Comparison of ENCODE assay signal across 23 mouse cellular contexts in the genomic region with DNA sequence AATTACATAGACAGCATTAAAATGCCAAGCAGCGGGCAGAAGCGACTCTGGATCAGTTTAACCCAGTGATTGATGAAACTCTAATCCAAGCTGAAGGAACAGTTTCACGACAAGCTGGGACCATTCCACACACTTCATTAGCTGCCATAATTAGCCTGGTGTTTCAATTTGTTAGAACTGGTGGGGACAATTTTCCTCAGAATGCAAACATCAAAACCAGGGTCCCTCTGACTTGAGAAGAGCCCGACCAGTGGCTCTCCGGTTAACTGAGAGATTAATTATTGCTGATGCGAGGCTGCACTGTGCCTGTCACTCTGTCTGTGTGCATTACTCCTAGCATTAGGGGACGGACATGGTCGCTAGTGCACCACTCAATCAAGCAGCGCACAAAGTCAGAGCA.
DNase-seq lines count a peak whose midpoint lies in the region; ATAC-seq and TF ChIP-seq lines count a peak whose summit lies in the region.
"Had no signal": no experiment of that assay in that cellular context is flagged by ENCODE, and none has a peak within 500 bp of the region (broad histone marks: within the 10 kb centered on the region; RNA-seq: fewer than 3 reads in every experiment).

No protein-coding gene starts in this region.

- no peaks in the 10 kb centered on the region for H3K36me3 ChIP-seq in intestine, embryonic 14.5 days (ENCODE audit: control insufficient read depth, insufficient read depth, low read length)
- H3K36me3 ChIP-seq in intestine, embryonic 15.5 days = no peaks in the 10 kb centered on the region
- no peaks in the 10 kb centered on the region for H3K36me3 ChIP-seq in forebrain, embryonic 13.5 days (ENCODE audit: poor library complexity, severe bottlenecking)
- H3K36me3 ChIP-seq in hindbrain, embryonic 10.5 days = no peaks in the 10 kb centered on the region
- H3K36me3 ChIP-seq: embryonic facial prominence, embryonic 12.5 days; liver, embryonic 13.5 days; stomach, embryonic 15.5 days had no signal

- H3K4me2 ChIP-seq in intestine, embryonic 14.5 days (ENCODE audit: low read length) = no peak overlapping the region
- no peak overlapping the region for H3K4me2 ChIP-seq in intestine, embryonic 15.5 days (replicated peaks)
- peak overlapping the region; percentile 4 for H3K4me2 ChIP-seq in forebrain, embryonic 13.5 days
- H3K4me2 ChIP-seq: embryonic facial prominence, embryonic 12.5 days; liver, embryonic 13.5 days; stomach, embryonic 15.5 days had no signal

- H3K9me3 ChIP-seq in intestine, embryonic 14.5 days (ENCODE audit: control insufficient read depth, low read length) = no peaks in the 10 kb centered on the region
- H3K9me3 ChIP-seq in intestine, embryonic 15.5 days = 0 out of 2 replicates have a peak, but pooled peaks cover 4% of the 10 kb centered on the region
- H3K9me3 ChIP-seq in forebrain, embryonic 13.5 days (replicated peaks) = no peaks in the 10 kb centered on the region
- no peaks in the 10 kb centered on the region for H3K9me3 ChIP-seq in hindbrain, embryonic 10.5 days
- H3K9me3 ChIP-seq: embryonic facial prominence, embryonic 12.5 days; liver, embryonic 13.5 days; stomach, embryonic 15.5 days had no signal

- no peak overlapping the region for H3K4me3 ChIP-seq in intestine, embryonic 14.5 days (ENCODE audit: low read depth, low read length)
- H3K4me3 ChIP-seq in intestine, embryonic 15.5 days (replicated peaks) = no peak overlapping the region
- H3K4me3 ChIP-seq in forebrain, embryonic 13.5 days = no peak overlapping the region
- no peak overlapping the region for H3K4me3 ChIP-seq in hindbrain, embryonic 10.5 days
- H3K4me3 ChIP-seq in left cerebral cortex, adult 2 months = no peak overlapping the region
- H3K4me3 ChIP-seq: embryonic facial prominence, embryonic 12.5 days; liver, embryonic 13.5 days; megakaryocyte, embryonic 14.5 days; stomach, embryonic 15.5 days had no signal

- no peak overlapping the region for H3K9ac ChIP-seq in intestine, embryonic 14.5 days (ENCODE audit: low read length)
- H3K9ac ChIP-seq in intestine, embryonic 15.5 days = no peak overlapping the region
- H3K9ac ChIP-seq in forebrain, embryonic 13.5 days = no peak overlapping the region
- H3K9ac ChIP-seq: embryonic facial prominence, embryonic 12.5 days; liver, embryonic 13.5 days; stomach, embryonic 15.5 days had no signal

- no peak for ATAC-seq in intestine, embryonic 14.5 days (replicated peaks; ENCODE audit: low FRiP score, low TSS enrichment, low read depth)
- ATAC-seq in intestine, embryonic 15.5 days = no peak
- ATAC-seq in forebrain, embryonic 13.5 days = peak; percentile 63; the same call in 1 of the 2 replicates
- ATAC-seq: CD4-positive, CD25-positive, alpha-beta regulatory T cell, adult 4 months; intestine, embryonic 16.5 days; lung, postnatal 0 days had no signal

- intact Hi-C loops in left cerebral cortex, adult 2 months (cut with DNase I) = no loop called here

- WGBS in intestine, embryonic 14.5 days = 53% methylated on average over 9 of the region's 9 CpGs
- 58% methylated on average over 9 of the region's 9 CpGs for WGBS in intestine, embryonic 15.5 days
- WGBS in forebrain, embryonic 13.5 days = 18% methylated on average over 9 of the region's 9 CpGs
- 57% methylated on average over 9 of the region's 9 CpGs for WGBS in hindbrain, embryonic 10.5 days

- no peaks in the 10 kb centered on the region for H3K4me1 ChIP-seq in intestine, embryonic 14.5 days (replicated peaks; ENCODE audit: control insufficient read depth, insufficient read depth, low read length)
- H3K4me1 ChIP-seq in intestine, embryonic 15.5 days (replicated peaks) = no peaks in the 10 kb centered on the region
- H3K4me1 ChIP-seq in forebrain, embryonic 13.5 days = peaks cover 18% of the 10 kb centered on the region
- H3K4me1 ChIP-seq in hindbrain, embryonic 10.5 days (replicated peaks) = peaks cover 22% of the 10 kb centered on the region
- H3K4me1 ChIP-seq: embryonic facial prominence, embryonic 12.5 days; liver, embryonic 13.5 days; megakaryocyte, embryonic 14.5 days; stomach, embryonic 15.5 days had no signal

- no peaks in the 10 kb centered on the region for H3K27me3 ChIP-seq in intestine, embryonic 14.5 days (replicated peaks; ENCODE audit: control insufficient read depth, insufficient read depth, low read length)
- H3K27me3 ChIP-seq in intestine, embryonic 15.5 days (replicated peaks) = no peaks in the 10 kb centered on the region
- H3K27me3 ChIP-seq in forebrain, embryonic 13.5 days = no peaks in the 10 kb centered on the region
- no peaks in the 10 kb centered on the region for H3K27me3 ChIP-seq in hindbrain, embryonic 10.5 days (ENCODE audit: insufficient read depth, poor library complexity, severe bottlenecking)
- H3K27me3 ChIP-seq: embryonic facial prominence, embryonic 12.5 days; liver, embryonic 13.5 days; megakaryocyte, embryonic 14.5 days; stomach, embryonic 15.5 days had no signal

- peak; percentile 27 for DNase-seq in intestine, embryonic 14.5 days (ENCODE audit: low spot score)
- DNase-seq in hindbrain, embryonic 10.5 days (ENCODE audit: low spot score) = peak; percentile 5
- peak; percentile 16 for DNase-seq in neural tube, embryonic 10.5 days (ENCODE audit: extremely low spot score, low spot score)
- no peak for DNase-seq in testis, postnatal 10 days (ENCODE audit: low spot score)
- DNase-seq in thymus, adult 18-20 months = no peak
- DNase-seq in left cerebral cortex, adult 2 months (ENCODE audit: extremely low spot score in 1 of 2, low spot score in 2 of 2) = no peak
- DNase-seq: adrenal gland, adult 2 months; cerebellum, adult 2 months; gastrocnemius, postnatal 14 days; heart, postnatal 10 days; kidney, postnatal 14 days; layer of hippocampus, adult 9-11 months; liver, embryonic 13.5 days; spleen, adult 18-20 months; thymus, postnatal 36 days had no signal

- no peak overlapping the region for H3K27ac ChIP-seq in intestine, embryonic 14.5 days (ENCODE audit: low read depth)
- no peak overlapping the region for H3K27ac ChIP-seq in intestine, embryonic 15.5 days
- H3K27ac ChIP-seq in forebrain, embryonic 13.5 days = peak overlapping the region; percentile 59; the same call in 1 of the 2 replicates
- peak overlapping the region; percentile 79; the same call in 1 of the 2 replicates for H3K27ac ChIP-seq in hindbrain, embryonic 10.5 days
- H3K27ac ChIP-seq in left cerebral cortex, adult 2 months = no peak overlapping the region
- H3K27ac ChIP-seq: embryonic facial prominence, embryonic 12.5 days; liver, embryonic 13.5 days; stomach, embryonic 15.5 days had no signal

- no peak for TF ChIP-seq CTCF in left cerebral cortex, adult 2 months (IDR thresholded peaks at IDR 0.05)

Comparison
In these comparisons a context has a peak if more than half of its experiments do, and no peak if none do; other contexts are left out.
1. DNase-seq: peak in intestine, embryonic 14.5 days (single experiment), hindbrain, embryonic 10.5 days (single experiment) and neural tube, embryonic 10.5 days (single experiment); none in testis, postnatal 10 days (single experiment), thymus, adult 18-20 months (0 of 2) and left cerebral cortex, adult 2 months (0 of 2).
2. H3K27ac ChIP-seq: peak in forebrain, embryonic 13.5 days (single experiment) and hindbrain, embryonic 10.5 days (single experiment); none in intestine, embryonic 14.5 days (single experiment), intestine, embryonic 15.5 days (single experiment) and left cerebral cortex, adult 2 months (single experiment).